Mouse (Mus musculus): Measurements from ENCODE around the gene Gm42417. TPM values are rescaled to one million over a fixed set of nuclear protein-coding genes. Genes with fewer than 3 reads are reported as not detected.
"Not testable (repeated sequence)": the region's sequence is repeated elsewhere in the genome, so short reads cannot be mapped to it uniquely, and the experiment has no call there.

Gene Gm42417
- polyA plus RNA-seq, 1 experiment from 2014 or later, result not detected

DNA sequence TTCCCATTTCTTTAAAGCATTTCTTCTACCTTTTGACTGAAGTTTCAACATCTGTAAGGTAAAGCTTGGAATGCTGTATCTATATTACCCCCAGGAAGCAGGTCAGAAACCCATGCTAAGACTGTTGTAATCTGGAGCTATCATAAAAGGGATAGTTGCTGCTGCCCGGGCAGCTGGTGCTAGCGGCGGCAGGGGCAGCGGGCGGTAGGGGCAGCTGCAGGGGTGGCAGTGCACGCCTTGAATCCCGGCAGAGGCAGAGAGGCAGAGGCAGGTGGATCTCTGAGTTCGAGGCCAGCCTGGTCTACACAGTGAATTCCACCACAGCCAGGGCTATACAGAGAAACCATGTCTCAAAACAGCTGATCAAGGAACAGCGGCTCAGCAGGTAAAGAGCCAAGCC lies 3.7 kb upstream of the Gm42417 start:
- Histone ChIP-seq H3K4me3 (no peak overlapping the region), H3K9me3 (no peaks in the 10 kb centered on the region), H3K36me3 (peaks cover 56% of the 10 kb centered on the region), H3K4me2 (no peak overlapping the region), H3K27me3 (replicated peaks) (no peaks in the 10 kb centered on the region), H3K27ac (replicated peaks) (no peak overlapping the region), H3K4me1 (peaks cover 45% of the 10 kb centered on the region), H3K9ac (no peak overlapping the region)
- no peak for ATAC-seq (ENCODE audit: extremely low read depth, insufficient number of reproducible peaks, low FRiP score, low TSS enrichment)
- 84% methylated on average over 9 of the region's 9 CpGs for WGBS

- Histone ChIP-seq H3K4me1 (peaks cover 43% of the 10 kb centered on the region), H3K9me3 (no peaks in the 10 kb centered on the region), H3K36me3 (peaks cover 61% of the 10 kb centered on the region), H3K27me3 (replicated peaks) (no peaks in the 10 kb centered on the region), H3K4me3 (no peak overlapping the region), H3K9ac (no peak overlapping the region), H3K4me2 (no peak overlapping the region), H3K27ac (replicated peaks) (no peak overlapping the region)
- WGBS, result 90% methylated on average over 16 of the region's 16 CpGs
- ATAC-seq (ENCODE audit: extremely low read depth, insufficient number of reproducible peaks, low FRiP score, low TSS enrichment), result no peak
Measured at GRCm38 (mm10) chr1:36541844-36542243, 2.6 kb upstream of the Gm42417 start.

DNA sequence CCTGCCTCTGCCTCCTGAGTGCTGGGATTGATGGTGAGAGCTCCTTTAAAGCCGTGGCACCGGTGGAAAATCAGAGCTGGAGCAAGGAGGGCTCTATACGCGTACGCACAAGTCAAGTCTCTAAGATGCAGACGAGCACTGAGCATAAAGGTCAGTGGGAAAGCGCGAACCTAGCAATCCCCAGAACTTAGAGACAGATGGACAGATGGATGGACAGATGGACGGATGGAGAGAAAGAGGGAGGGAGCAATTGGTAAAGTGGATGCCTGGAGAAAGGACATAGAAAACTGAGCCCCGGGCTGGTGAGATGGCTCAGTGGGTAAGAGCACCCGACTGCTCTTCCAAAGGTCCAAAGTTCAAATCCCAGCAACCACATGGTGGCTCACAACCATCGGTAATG lies 1.6 kb upstream of the Gm42417 start:
- no peaks in the 10 kb centered on the region for H3K27me3 ChIP-seq (replicated peaks)
- H3K27ac ChIP-seq (replicated peaks), result 0 out of 2 replicates have a peak overlapping the region, but pooled peaks have one; percentile 24
- H3K4me3 ChIP-seq, result no peak overlapping the region
- 91% methylated on average over 12 of the region's 12 CpGs for WGBS
- H3K4me2 ChIP-seq, result no peak overlapping the region
- H3K9me3 ChIP-seq, result no peaks in the 10 kb centered on the region
- peaks cover 44% of the 10 kb centered on the region for H3K4me1 ChIP-seq
- peaks cover 61% of the 10 kb centered on the region for H3K36me3 ChIP-seq
- ATAC-seq (ENCODE audit: extremely low read depth, insufficient number of reproducible peaks, low FRiP score, low TSS enrichment), result no peak
- H3K9ac ChIP-seq, result no peak overlapping the region

DNA sequence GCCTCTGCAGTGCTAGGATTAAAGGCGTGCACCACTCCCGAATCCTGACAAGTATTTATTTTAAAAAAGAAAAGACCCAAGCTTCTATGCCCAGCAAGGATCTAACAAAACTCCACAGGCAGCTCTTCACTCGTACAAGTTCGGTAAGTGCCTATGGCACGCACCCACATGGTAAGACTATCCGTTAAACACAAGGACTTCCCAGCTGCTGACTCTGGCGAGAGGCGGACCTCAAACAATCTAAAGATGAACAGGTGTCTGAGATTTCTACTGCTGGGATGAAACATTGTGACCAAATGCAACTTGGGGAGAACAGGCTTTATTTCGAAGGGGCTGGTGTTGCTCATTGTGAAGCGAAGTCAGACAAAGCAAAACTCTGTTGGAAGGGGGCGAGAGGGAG lies 903 bp upstream of the Gm42417 start:
- Histone ChIP-seq H3K9ac (no peak overlapping the region), H3K36me3 (peaks cover 61% of the 10 kb centered on the region)
- 88% methylated on average over 11 of the region's 11 CpGs for WGBS

GRCm38 (mm10) chr1:36538727-36539126 lies 502 bp downstream of the Gm42417 start:
- Histone ChIP-seq H3K4me3 (no peak overlapping the region), H3K27me3 (replicated peaks) (no peaks in the 10 kb centered on the region), H3K9me3 (no peaks in the 10 kb centered on the region), H3K9ac (peak overlapping the region; percentile 16; the same call in 1 of the 2 replicates), H3K4me2 (no peak overlapping the region), H3K36me3 (peaks cover 55% of the 10 kb centered on the region), H3K27ac (replicated peaks) (peak overlapping the region; percentile 92), H3K4me1 (peaks cover 59% of the 10 kb centered on the region)
- ATAC-seq (ENCODE audit: extremely low read depth, insufficient number of reproducible peaks, low FRiP score, low TSS enrichment), result no peak
- WGBS, result 64% methylated on average over 4 of the region's 4 CpGs

More for the DNA sequence above, 903 bp upstream of the Gm42417 start:
- H3K4me1 ChIP-seq, result peaks cover 45% of the 10 kb centered on the region
- no peaks in the 10 kb centered on the region for H3K27me3 ChIP-seq (replicated peaks)
- no peaks in the 10 kb centered on the region for H3K9me3 ChIP-seq
- H3K4me3 ChIP-seq, result no peak overlapping the region
- no peak overlapping the region for H3K4me2 ChIP-seq
- ATAC-seq (ENCODE audit: extremely low read depth, insufficient number of reproducible peaks, low FRiP score, low TSS enrichment), result no peak
- H3K27ac ChIP-seq (replicated peaks), result peak overlapping the region; percentile 92

DNA sequence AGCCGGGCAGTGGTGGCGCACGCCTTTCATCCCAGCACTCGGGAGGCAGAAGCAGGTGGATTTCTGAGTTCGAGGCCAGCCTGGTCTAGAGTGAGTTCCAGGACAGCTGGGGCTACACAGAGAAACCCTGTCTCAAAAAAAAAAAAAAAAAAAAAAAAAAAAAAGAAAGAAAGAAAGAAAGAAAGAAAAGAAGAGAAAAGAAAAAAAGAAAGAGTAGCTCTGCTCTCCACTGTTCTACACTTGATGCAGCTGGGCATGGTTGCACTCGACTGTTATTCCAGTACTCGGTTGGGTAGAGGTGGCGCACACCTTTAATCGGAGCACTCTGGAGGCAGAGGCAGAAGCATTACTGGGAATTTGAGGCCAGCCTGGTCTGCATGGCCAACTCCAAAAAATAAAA lies 2.4 kb downstream of the Gm42417 start, which contains the start of gene Ankrd23:
Gene Ankrd23 (minus strand): TSS at position 101 of the 400 bp plus-strand sequence.
- ATAC-seq (ENCODE audit: extremely low read depth, insufficient number of reproducible peaks, low FRiP score, low TSS enrichment); H3K4me3 ChIP-seq; H3K9me3 ChIP-seq; H3K27me3 ChIP-seq (replicated peaks): not testable (repeated sequence)
- H3K4me1 ChIP-seq, result peaks cover 65% of the 10 kb centered on the region
- peak within 1 kb of the TSS; percentile 89 for H3K27ac ChIP-seq (replicated peaks)
- peak within 1 kb of the TSS; percentile 66 for H3K9ac ChIP-seq
- WGBS, result 75% methylated on average over 9 of the region's 9 CpGs
- peak within 1 kb of the TSS; percentile 12 for H3K4me2 ChIP-seq
- H3K36me3 ChIP-seq, result peaks cover 49% of the 10 kb centered on the region

DNA sequence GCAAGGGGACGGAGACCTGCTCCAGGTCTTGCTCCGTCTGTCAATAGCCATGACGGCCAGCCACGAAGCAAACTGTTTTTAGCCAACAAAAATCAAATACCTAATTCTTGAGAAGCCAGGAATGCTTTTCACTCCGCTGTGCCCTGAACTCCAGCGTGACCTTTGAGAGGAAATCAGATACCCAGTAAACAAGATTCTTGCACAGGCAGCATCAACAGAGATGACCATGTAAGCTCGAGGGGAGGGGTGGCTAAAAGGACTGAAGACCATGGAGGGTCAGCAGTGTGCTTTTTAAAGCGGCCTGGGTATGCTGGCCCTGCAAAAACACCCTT lies 2.9 kb downstream of the Gm42417 start:
- Histone ChIP-seq H3K9ac (peak overlapping the region; percentile 66), H3K36me3 (peaks cover 48% of the 10 kb centered on the region), H3K27me3 (replicated peaks) (no peaks in the 10 kb centered on the region), H3K27ac (replicated peaks) (peak overlapping the region; percentile 89), H3K4me2 (peak overlapping the region; percentile 12), H3K9me3 (no peaks in the 10 kb centered on the region), H3K4me3 (no peak overlapping the region), H3K4me1 (peaks cover 68% of the 10 kb centered on the region)
- no peak for ATAC-seq (ENCODE audit: extremely low read depth, insufficient number of reproducible peaks, low FRiP score, low TSS enrichment)
- 31% methylated on average over 8 of the region's 8 CpGs for WGBS

- Histone ChIP-seq H3K9me3 (no peaks in the 10 kb centered on the region), H3K4me3 (no peak overlapping the region), H3K36me3 (peaks cover 43% of the 10 kb centered on the region), H3K27me3 (replicated peaks) (no peaks in the 10 kb centered on the region), H3K4me2 (peak overlapping the region; percentile 12), H3K4me1 (peaks cover 75% of the 10 kb centered on the region), H3K27ac (replicated peaks) (peak overlapping the region; percentile 89), H3K9ac (peak overlapping the region; percentile 66)
- ATAC-seq (ENCODE audit: extremely low read depth, insufficient number of reproducible peaks, low FRiP score, low TSS enrichment), result no peak; the same call in 1 of the 2 replicates
- WGBS, result 61% methylated on average over 11 of the region's 11 CpGs
Measured at GRCm38 (mm10) chr1:36535477-36536396, 3.5 kb downstream of the Gm42417 start.

DNA sequence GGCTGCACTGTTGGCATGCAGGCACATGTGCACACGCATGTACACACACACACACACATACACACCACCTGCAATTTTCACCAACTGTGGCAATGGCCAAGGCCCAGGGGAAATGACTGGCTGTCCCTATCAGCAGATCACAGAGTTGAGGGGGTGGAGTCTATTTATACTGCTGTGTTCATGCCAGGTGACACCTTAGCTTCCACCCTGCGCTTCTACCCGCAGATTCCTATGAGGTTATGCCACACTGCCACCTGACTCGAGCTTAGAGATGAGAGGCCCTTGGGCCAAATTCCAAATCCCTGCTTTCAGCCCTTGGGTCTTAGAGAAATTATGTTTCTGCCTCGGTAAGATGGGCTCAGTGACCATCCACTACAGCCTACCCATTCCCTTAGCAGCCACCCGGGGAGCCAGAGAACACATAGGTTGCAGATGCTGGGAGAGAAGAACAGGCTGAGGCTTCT lies 4.6 kb downstream of the Gm42417 start:
- Histone ChIP-seq H3K4me1 (peaks cover 83% of the 10 kb centered on the region), H3K4me3 (no peak overlapping the region), H3K27me3 (replicated peaks) (no peaks in the 10 kb centered on the region), H3K27ac (replicated peaks) (peak overlapping the region; percentile 89), H3K4me2 (no peak overlapping the region), H3K9ac (peak overlapping the region; percentile 66; the same call in 1 of the 2 replicates), H3K9me3 (no peaks in the 10 kb centered on the region), H3K36me3 (peaks cover 34% of the 10 kb centered on the region)
- no peak for ATAC-seq (ENCODE audit: extremely low read depth, insufficient number of reproducible peaks, low FRiP score, low TSS enrichment)
- 60% methylated on average over 6 of the region's 6 CpGs for WGBS

GRCm38 (mm10) chr1:36533546-36533945 lies 5.7 kb downstream of the Gm42417 start:
- Histone ChIP-seq H3K4me1 (peaks cover 75% of the 10 kb centered on the region), H3K36me3 (peaks cover 25% of the 10 kb centered on the region), H3K4me3 (no peak overlapping the region), H3K4me2 (no peak overlapping the region), H3K9ac (peak overlapping the region; percentile 34), H3K9me3 (no peaks in the 10 kb centered on the region), H3K27ac (replicated peaks) (peak overlapping the region; percentile 89; the same call in 1 of the 2 replicates), H3K27me3 (replicated peaks) (no peaks in the 10 kb centered on the region)
- ATAC-seq (ENCODE audit: extremely low read depth, insufficient number of reproducible peaks, low FRiP score, low TSS enrichment), result no peak
- WGBS, result 52% methylated on average over 6 of the region's 6 CpGs

- 78% methylated on average over 12 of the region's 12 CpGs for WGBS
- peak overlapping the region; percentile 20 for H3K27ac ChIP-seq (replicated peaks)
- H3K27me3 ChIP-seq (replicated peaks), result no peaks in the 10 kb centered on the region
- peak overlapping the region; percentile 34; the same call in 1 of the 2 replicates for H3K9ac ChIP-seq
- ATAC-seq (ENCODE audit: extremely low read depth, insufficient number of reproducible peaks, low FRiP score, low TSS enrichment), result no peak
- no peaks in the 10 kb centered on the region for H3K9me3 ChIP-seq
- no peak overlapping the region for H3K4me2 ChIP-seq
- H3K4me1 ChIP-seq, result peaks cover 75% of the 10 kb centered on the region
- H3K4me3 ChIP-seq, result no peak overlapping the region
- peaks cover 22% of the 10 kb centered on the region for H3K36me3 ChIP-seq
Measured at GRCm38 (mm10) chr1:36531461-36531860, 7.8 kb downstream of the Gm42417 start.

Data from heart, embryonic 13.5 days (tissue).